Mouse (Mus musculus): ENCODE measurements around the gene Pcbp4.

Gene Pcbp4

DNA sequence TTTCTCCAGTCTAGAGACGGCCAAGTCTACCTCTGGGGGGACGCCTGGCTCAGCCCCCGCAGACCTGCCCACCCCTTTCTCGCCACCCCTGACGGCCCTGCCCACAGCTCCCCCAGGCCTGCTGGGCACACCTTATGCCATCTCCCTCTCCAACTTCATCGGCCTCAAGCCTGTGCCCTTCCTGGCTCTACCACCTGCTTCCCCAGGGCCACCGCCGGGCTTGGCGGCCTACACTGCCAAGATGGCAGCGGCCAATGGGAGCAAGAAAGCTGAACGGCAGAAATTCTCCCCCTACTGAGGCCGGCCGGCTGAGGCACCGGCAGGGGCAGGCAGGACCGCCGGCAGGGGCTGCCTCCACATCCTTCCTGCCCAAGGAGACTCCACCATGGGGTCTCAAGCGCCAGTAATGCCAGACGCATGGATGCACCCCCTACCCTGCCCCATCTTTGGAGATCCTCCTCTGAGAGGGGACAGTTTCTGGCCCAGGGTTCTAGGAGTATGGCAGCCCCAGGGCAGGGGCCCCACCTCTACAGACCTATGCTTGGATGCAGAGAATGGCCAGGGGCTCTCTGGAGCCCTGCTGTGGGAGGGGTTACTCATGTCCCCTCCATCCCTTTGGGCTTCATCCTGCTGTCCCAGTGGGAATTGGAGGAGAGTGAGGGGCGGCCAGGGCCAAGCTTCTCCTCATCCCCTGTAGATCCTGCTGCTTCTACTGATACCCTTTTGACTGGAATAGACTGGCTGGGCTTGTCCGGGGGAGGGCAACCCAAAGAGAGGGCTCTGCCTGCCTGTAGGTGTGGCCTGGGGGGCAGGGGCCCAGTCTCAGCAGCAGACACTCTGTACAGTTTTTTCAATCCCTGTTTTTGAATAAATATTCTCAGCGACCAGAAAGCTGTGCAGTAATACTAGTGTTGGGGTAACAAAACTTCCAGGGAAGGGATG lies 10.3 kb downstream of the Pcbp4 start:
- DNase-seq (ENCODE audit: low read depth, low spot score): no peak

DNA sequence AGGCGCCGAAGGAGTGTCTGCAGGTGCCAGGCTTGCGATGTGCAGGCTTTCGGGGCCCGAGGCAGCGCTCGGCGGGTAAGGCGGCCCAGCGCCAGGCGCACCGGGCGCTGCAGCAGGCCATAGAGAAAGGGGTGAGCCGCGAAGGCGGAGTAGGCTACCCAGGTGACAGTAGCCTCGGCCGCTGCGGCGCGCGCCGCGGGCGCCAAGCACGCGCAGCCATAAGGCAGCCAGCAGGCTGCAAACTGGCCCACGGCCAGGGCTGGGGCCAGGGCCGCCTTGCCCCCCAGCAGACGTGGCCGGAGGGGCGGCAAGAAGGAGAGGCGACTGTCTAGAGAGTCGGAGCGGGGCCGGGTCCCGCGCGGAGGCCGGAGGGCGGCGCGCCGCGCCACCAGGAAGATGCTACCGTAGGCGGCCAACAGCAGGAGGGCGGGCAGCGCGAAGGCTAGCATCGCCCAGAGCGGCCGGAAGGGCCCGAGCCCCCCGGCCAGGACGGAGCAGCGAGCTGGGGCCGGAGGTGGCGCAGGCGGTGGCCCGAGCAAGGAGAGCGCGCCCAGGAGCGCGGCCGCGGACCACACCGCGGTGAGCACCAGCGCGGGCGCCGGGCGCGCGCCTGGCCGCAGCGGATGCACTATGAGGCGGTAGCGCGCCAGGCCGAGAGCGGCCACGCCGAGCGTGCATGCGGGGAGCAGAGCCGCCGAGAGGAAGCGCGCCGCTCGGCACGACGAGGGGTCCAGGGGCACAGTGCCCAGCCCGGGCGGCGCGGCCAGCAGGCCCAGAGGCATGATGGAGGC lies 11.9 kb downstream of the Pcbp4 start:
- DNase-seq (ENCODE audit: low read depth, low spot score): peak; percentile 66

DNA sequence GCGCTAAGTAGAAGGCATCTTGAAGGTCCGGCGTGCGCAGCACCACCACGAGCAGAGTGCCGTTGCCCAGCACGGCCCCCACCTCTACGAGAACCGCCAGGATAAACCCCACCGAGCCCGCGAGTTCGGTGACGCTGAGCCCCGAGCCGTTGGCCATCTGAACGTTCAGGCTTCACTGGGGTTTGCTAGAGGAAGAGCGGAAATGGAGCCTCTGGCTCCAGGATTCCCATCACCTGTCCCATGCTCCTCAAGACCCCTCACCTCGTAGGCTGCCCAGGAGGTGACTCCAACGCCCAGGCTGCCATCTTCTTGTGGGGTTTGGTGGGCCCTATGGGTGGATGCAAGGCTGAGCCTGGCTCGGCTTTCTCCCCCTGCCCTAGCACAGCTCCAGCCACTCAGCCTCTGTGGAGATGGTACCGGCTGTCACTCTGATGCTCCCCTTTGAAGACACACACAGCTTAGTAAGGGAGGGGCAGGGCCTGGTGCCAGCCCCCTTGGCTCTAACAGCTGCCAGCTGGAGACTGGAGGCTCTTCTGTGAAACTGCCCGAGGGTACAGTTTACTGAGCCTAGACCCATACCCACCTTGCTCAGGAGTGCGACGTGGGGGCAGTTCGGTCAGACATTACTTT lies 12.6 kb downstream of the Pcbp4 start, which contains the start of gene Gpr62:
TSS of gene Gpr62 (minus strand) at position 368 of the 630 bp plus-strand sequence.
- DNase-seq (ENCODE audit: low read depth, low spot score): peak; percentile 59

DNA sequence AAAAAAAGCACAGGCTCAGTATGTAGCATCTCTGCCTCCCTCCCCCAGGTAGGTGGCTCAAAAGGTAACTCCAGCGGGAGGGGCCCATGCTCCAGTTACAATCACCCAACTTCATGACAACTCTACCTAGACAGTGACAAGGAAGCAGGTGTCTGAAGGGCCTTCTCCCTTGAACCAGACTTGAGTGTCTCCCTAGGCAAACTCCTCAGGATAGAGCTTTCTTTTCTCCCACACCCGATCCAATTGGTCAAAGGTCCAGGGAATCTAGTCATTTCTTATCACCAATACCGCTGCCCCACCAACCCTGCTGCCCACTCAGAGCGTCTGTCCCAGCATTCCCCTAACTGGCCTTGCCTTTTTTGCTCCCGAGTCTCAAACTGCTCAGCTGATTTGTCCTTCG lies 13.6 kb downstream of the Pcbp4 start:
- no peak for DNase-seq (ENCODE audit: low read depth, low spot score)

DNA sequence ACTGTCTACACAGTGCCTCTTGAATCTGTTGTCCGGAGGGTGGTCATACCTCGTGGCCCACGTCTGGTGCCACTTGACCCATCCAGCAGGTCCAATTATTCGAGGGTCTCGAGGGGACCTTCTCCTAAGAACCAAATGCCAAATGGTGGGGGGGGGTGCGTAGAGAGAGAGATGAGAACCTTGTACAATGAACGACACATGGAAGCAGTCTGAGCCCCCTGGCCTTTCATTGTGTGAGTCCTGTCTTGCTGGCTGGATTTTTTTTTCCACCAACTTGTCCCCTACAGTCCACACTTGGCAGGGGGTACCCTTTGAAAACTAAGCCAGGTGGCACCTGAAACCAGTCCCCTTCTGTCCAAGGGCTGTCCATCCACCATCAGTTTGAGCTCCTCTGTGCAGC lies 14.7 kb downstream of the Pcbp4 start:
- DNase-seq (ENCODE audit: low read depth, low spot score): no peak

- no peak for DNase-seq (ENCODE audit: low read depth, low spot score)
Observed at GRCm38 (mm10) chr9:106469317-106469716, 16.2 kb downstream of the Pcbp4 start.

GRCm38 (mm10) chr9:106469776-106470175 lies 16.7 kb downstream of the Pcbp4 start:
- no peak for DNase-seq (ENCODE audit: low read depth, low spot score)

DNA sequence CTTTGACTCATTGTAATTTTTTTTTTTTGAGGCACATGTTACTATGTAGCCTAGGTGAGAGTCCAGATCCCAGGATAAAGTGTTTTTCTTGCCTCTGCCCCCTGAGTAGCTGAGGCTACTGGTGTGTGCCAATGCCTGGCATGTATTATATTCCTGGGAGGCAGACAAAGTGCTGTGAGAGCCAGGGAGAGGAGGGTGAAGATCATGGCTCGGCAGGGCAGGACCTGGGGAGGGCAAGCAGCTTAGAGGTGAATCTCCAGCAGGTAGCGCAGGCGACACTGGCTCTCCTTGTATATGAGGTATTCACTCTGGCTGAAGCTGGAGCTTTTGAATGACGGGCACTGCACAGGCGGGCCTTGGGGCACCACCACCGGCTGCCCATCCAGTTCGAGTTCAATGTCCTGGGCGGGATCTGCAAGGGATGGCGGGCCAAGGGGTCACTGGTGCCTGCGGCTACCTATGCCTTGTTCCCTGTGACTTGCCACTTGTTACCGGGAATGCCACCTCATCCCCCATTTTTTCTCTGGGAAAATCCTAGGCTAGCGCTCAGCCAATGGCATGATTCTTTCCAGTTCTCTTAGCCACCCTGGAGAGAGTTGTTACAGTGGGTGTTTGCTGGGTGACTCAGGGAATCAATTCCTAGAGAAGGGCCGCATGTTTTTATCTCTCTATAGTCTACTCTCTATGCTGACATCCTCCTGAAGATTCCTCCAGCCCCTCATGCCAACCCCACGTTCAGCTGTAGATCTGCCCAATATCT lies 18.1 kb downstream of the Pcbp4 start:
- no peak for DNase-seq (ENCODE audit: low read depth, low spot score)

DNA sequence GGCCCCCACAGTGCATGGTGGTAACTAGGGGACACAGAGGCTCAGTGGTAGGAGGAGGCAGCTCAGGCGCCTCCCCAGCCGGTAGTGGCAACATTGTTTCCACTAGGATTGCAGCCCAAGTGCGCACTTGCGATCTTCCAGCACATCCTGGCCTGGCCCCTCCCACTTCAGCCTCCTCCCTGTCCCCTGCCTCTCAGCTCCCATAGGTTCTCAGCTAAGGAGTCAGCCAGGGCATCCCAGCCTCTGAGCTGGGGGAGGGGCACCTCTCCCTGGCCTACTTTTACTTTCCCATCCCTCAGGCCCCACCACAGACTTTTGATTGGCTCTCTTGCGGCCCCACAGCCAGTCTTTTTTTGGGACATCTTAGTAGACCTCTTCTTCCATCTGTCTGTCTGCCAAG lies 18.8 kb downstream of the Pcbp4 start:
- DNase-seq (ENCODE audit: low read depth, low spot score): peak; percentile 95

GRCm38 (mm10) chr9:106472321-106472720 lies 19.2 kb downstream of the Pcbp4 start:
- DNase-seq (ENCODE audit: low read depth, low spot score): no peak

- no peak for DNase-seq (ENCODE audit: low read depth, low spot score)
Observed at GRCm38 (mm10) chr9:106473081-106473752, 20.1 kb downstream of the Pcbp4 start.

DNA sequence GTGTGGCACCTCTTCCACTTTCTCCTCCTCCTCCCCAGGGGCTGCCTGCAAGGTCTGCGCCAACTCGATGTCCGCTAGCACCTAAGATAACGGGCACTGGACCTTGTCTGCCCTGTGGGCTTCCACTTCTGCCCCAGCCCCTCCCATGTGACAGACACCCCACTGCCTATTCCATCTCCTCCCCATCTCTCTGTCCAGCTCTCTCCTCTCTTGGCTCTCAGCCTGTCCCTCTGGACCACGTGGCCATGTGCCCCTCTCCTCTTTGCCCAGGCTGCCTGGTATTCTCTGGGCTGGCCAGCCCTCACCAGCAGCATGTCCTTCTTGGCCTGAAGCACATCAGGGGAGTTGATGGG lies 20.6 kb downstream of the Pcbp4 start:
- no peak for DNase-seq (ENCODE audit: low read depth, low spot score)

DNA sequence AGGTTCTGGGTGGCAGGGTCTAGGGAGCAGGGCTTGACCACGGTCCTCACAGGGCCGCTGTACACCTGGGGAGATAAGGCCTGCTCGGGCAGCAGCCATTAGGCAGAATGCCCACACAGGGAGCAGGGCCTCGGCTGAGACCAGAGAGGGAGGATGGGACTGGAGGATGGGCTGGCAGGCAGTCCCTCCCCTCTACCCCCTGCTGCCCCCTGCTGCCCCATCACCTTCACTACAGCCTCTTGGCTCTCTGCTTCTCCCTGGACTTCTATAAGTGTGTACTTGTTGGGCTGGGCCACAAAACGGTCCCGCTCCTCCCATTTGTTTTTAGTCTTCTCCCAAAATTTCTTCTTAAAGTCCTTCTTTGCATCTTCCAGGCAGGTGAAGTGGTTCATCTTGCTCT lies 21.4 kb downstream of the Pcbp4 start:
- DNase-seq (ENCODE audit: low read depth, low spot score): peak; percentile 90

DNA sequence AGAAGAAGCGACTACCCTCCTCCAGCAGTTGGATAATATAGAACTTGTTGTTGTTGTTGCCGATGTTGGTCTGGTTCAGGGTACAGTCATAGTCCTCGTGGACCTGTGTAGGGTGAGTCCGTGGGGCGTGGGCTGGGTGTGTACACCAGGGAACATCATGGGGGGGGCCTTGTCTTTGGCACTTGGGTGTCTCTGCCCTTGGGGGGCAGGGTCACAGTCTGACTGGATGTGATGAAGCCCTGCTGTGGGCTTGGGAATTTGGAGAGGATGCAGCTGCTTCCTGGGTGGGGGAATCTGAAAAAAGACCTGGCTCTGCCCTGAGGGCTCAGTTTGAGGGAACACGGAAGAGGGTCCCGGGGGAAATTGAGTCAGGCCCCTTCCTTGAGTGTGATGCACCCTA lies 22.0 kb downstream of the Pcbp4 start:
- peak; percentile 81 for DNase-seq (ENCODE audit: low read depth, low spot score)

- no peak for DNase-seq (ENCODE audit: low read depth, low spot score)
Observed at GRCm38 (mm10) chr9:106475663-106476001, 22.5 kb downstream of the Pcbp4 start, which contains the start of gene Rrp9. Rrp9 (plus strand) TSS chr9:106475963.

DNA sequence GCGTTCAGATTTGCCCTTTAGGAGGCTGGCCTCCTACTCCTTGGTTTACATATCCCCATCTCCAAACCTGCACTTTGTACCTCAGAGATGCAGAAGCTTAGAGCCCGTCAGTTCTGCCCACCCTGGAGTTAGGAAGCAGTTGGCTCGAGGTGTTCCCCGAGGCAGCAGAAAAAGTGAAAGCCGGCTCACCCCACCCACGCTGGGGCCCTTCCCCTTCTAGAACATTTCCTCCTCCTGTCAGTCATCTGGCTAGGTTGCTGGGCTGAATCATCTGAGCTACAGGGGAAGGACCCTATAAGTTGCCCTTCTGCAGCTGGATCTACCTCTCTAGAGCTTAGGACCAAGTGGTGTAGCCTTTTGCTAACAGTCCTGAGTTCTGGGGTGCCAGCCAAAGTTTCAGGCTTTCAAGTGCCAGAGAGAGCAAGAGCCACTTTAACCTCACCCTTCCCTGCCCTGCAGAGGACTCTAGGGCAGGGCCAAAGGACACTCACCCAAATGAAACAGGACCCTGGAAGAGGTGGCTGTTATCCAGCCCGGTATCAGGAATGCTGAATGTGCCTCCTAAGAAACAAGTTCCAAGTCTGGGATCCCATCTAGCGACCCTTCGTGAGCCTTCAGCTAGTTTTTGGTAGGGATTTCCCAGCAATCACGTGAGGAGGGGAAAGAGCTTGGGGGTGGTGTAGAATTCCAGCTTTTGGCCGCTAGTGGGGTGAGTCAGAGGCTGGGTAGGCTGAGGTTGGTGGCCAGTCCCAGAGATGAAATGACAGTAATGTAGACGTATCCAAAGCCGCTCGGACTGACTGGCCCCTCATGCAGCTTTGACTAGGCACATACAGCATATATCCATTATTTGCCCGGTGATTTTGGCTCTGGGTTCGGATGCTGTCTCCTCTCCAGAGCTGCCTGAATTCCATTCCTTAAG lies 23.2 kb downstream of the Pcbp4 start:
- DNase-seq (ENCODE audit: low read depth, low spot score): peak; percentile 69

DNA sequence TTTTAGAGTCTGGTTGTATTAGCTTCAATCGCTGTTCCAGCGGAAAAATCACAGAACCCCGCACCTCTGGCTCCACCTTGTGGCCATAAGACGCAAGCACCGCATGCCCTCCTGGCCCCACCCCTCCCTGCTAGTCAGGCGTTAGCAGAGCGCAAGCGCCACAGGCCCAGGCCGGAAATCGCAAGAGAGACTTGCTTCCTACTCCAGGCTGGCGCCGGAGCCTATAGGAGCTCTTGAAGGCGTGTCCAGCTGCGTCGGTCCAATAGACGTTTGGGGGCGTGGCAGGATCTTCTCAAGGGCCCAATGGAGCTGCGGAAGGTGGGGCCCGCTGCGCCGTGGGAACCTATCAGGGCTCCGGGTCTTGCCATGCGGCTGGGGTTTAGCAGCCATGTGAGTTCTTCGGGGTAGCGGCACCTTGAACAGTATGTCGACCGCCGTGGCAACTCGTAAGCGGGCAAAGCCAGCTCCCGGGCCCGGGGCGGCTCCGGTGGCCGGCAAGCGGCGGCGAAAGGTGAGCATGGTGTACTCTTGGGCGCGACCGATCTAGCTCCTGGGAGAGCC lies 23.9 kb downstream of the Pcbp4 start, which contains the start of gene Parp3:
TSS of gene Parp3 (minus strand) at position 26 of the 561 bp plus-strand sequence.
- peak; percentile 100 for DNase-seq (ENCODE audit: low read depth, low spot score)

GRCm38 (mm10) chr9:106477649-106478048 lies 24.6 kb downstream of the Pcbp4 start:
- DNase-seq (ENCODE audit: low read depth, low spot score): no peak

- DNase-seq (ENCODE audit: low read depth, low spot score): no peak
Observed at GRCm38 (mm10) chr9:106478101-106478500, 25.0 kb downstream of the Pcbp4 start.
